Mouse (Mus musculus): ENCODE data around the gene Trim47.

Gene Trim47

DNA sequence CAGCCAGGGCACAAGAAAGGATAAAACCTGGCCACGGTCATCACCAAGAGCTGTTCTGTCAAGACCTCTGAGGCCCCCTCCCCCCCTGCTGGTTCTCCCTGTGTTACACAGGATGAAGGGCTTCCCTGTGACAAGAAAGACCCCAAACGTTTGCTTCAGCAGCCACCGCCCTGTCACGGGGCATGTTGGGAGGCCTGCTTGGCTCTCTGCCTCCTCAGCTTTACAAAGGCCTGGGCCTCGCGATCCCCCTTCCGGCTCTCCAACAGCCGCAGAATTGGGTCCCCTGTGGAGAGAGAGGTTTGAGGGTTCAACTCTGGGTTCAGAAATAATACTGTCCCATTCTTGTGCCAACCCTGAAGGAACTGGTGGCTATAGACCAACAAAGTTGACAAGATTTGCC, 64.5 kb downstream of the Trim47 start:
- DNase-seq (ENCODE audit: low spot score in 2 of 2) = no peak

- DNase-seq (ENCODE audit: low spot score in 2 of 2) = peak; percentile 58 to 65
Observed at GRCm38 (mm10) chr11:116061641-116062415, 65.2 kb downstream of the Trim47 start.

DNA sequence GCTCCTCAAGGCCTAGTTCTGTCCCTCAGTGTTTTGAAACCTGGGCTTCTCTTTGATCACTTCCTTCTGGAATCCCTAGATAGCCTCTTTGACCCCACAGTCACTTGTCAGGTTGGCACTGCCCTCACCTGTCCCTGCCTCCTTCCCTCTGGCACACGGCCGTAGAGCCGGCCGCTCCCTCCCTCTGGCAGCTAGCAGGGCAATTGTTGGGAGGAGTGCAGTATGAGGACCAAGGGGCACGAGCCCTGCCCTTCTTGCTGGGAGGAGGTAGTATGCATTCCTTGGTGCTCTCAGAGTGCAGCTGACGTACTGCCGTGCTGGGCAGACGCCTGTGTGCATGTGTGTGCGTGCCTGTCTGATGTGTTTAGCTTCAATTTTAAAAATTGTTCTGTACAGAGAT, 66.4 kb downstream of the Trim47 start:
- DNase-seq (ENCODE audit: low spot score in 2 of 2) = no peak

DNA sequence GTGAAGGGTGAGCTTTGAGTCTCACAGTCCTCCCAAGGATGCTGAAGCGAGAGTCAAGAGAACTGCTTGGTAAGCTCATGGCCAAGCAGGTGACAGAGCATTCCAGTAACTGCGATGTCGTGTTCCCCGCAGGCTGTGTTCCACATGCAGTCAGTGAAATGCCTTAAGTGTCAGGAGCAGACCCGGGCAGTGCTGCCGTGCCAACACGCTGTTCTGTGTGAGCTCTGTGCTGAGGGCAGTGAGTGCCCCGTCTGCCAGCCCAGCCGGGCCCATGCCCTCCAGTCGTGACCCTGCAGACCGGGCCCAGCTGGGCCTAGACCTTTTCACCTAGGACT, 67.4 kb downstream of the Trim47 start:
- no peak for DNase-seq (ENCODE audit: low spot score in 2 of 2)

GRCm38 (mm10) chr11:116058868-116059690, 67.9 kb downstream of the Trim47 start:
- DNase-seq (ENCODE audit: low spot score in 2 of 2) = no peak

- peak; percentile 70 to 75 for DNase-seq (ENCODE audit: low spot score in 2 of 2)
Observed at GRCm38 (mm10) chr11:116058022-116058614, 68.9 kb downstream of the Trim47 start.

- DNase-seq (ENCODE audit: low spot score in 2 of 2) = no peak
Observed at GRCm38 (mm10) chr11:116057237-116057881, 69.7 kb downstream of the Trim47 start.

- no peak for DNase-seq (ENCODE audit: low spot score in 2 of 2)
Observed at GRCm38 (mm10) chr11:116055873-116056272, 71.1 kb downstream of the Trim47 start.

All from right cerebral cortex, adult 2 months (tissue).